Mouse (Mus musculus): ENCODE measurements at regions not wholly inside any gene's neighbourhood (a gene's known extent, or its start where the extent isn't known, plus 50 kb on each side); places are given as distances from the start of the nearest gene placed in this dataset.

DNA sequence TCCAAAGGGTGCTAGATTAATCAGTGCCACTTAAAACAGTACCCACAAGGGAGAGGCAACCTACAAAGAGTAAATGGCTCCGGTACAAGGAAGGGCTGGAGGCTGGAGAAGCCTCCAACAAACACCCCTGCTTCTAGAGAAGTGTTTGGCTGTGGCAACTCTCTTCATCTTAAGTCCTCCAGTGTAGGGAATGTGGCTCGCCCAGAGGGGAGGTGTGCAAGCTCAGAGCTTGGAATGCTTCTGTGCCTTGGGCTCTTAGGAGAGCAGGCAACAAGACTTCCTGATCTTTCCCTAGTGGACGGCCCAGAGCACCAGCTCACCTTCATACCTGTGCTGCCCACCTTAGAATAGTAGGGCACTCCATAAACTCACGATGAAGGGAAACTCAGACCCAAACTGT is 92.4 kb downstream of the Fam53a start:
- no peak for TF ChIP-seq SRF (IDR thresholded peaks at IDR 0.05; ENCODE audit: control insufficient read depth, insufficient read length, low read depth)
- no peak for TF ChIP-seq CEBPB (IDR thresholded peaks at IDR 0.05; ENCODE audit: insufficient read depth, poor library complexity, severe bottlenecking)
- TF ChIP-seq E2F4 (IDR thresholded peaks at IDR 0.05; ENCODE audit: insufficient read depth): no peak
- no peak for TF ChIP-seq USF1 (IDR thresholded peaks at IDR 0.05; ENCODE audit: low read depth)
- no peak for TF ChIP-seq MAX (IDR thresholded peaks at IDR 0.05; ENCODE audit: low read depth)
- TF ChIP-seq MYOG (IDR thresholded peaks at IDR 0.05; ENCODE audit: control insufficient read depth in 1 of 3, insufficient read depth in 1 of 3, insufficient read length in 2 of 3, low read depth in 2 of 3): no peak
- no peaks in the 10 kb centered on the region for H3K79me2 ChIP-seq (ENCODE audit: control insufficient read depth, insufficient read depth)
- no peak overlapping the region for H3K4me3 ChIP-seq
- no peaks in the 10 kb centered on the region for H3K36me3 ChIP-seq (ENCODE audit: control insufficient read depth, insufficient read depth)
- no peak overlapping the region for H3K4me2 ChIP-seq (ENCODE audit: low read depth)
- H3ac ChIP-seq (ENCODE audit: control insufficient read depth, insufficient read length): no peak overlapping the region
- H3K27me3 ChIP-seq (ENCODE audit: control insufficient read depth, insufficient read depth, insufficient read length): peaks cover 87% of the 10 kb centered on the region

DNA sequence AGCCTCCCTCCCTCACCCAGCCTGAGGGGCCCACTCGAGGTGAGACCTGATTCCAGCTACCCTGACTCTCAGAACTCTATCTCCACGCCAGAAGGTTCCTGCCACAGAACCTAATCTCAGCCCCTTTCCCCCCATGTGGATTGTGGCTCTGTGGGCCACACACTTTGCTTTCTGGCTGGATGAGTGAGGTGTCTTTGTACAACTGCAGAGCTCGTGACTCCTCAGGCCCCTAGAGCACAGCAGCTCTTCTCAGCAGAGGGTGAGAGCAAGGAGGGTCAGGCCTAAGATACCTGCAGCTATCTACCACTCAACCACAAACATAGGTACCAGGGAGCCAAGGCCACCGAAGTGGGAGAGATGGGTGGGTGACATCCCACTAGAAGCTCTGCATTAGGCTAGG is 93.2 kb downstream of the Fam53a start:
- peaks cover 84% of the 10 kb centered on the region for H3K27me3 ChIP-seq (ENCODE audit: control insufficient read depth, insufficient read depth, insufficient read length)
- no peak overlapping the region for H3K4me3 ChIP-seq
- H3ac ChIP-seq (ENCODE audit: control insufficient read depth, insufficient read length): no peak overlapping the region
- H3K79me2 ChIP-seq (ENCODE audit: control insufficient read depth, insufficient read depth): no peaks in the 10 kb centered on the region
- H3K4me2 ChIP-seq (ENCODE audit: low read depth): no peak overlapping the region
- TF ChIP-seq CEBPB (IDR thresholded peaks at IDR 0.05; ENCODE audit: insufficient read depth, poor library complexity, severe bottlenecking) (no peak), POLR2A (IDR thresholded peaks at IDR 0.05; ENCODE audit: insufficient read length, low read depth) (no peak), REST (IDR thresholded peaks at IDR 0.05; ENCODE audit: insufficient read depth, insufficient read length) (no peak), USF1 (IDR thresholded peaks at IDR 0.05; ENCODE audit: low read depth) (no peak), MYOD1 (IDR thresholded peaks at IDR 0.05; ENCODE audit: control insufficient read depth in 1 of 3, insufficient read length in 2 of 3, low read depth in 2 of 3) (no peak), TCF3 (IDR thresholded peaks at IDR 0.05; ENCODE audit: insufficient read length, low read depth) (no peak), MYOG (IDR thresholded peaks at IDR 0.05; ENCODE audit: control insufficient read depth in 1 of 3, insufficient read depth in 1 of 3, insufficient read length in 2 of 3, low read depth in 2 of 3) (no peak), TCF12 (IDR thresholded peaks at IDR 0.05; ENCODE audit: insufficient read depth, poor library complexity, severe bottlenecking) (no peak), POLR2AphosphoS2 (IDR thresholded peaks at IDR 0.05; ENCODE audit: insufficient read length, low read depth) (no peak), MAX (IDR thresholded peaks at IDR 0.05; ENCODE audit: low read depth) (no peak), SRF (IDR thresholded peaks at IDR 0.05; ENCODE audit: control insufficient read depth, insufficient read length, low read depth) (no peak), E2F4 (IDR thresholded peaks at IDR 0.05; ENCODE audit: insufficient read depth) (no peak)
- no peaks in the 10 kb centered on the region for H3K36me3 ChIP-seq (ENCODE audit: control insufficient read depth, insufficient read depth)

DNA sequence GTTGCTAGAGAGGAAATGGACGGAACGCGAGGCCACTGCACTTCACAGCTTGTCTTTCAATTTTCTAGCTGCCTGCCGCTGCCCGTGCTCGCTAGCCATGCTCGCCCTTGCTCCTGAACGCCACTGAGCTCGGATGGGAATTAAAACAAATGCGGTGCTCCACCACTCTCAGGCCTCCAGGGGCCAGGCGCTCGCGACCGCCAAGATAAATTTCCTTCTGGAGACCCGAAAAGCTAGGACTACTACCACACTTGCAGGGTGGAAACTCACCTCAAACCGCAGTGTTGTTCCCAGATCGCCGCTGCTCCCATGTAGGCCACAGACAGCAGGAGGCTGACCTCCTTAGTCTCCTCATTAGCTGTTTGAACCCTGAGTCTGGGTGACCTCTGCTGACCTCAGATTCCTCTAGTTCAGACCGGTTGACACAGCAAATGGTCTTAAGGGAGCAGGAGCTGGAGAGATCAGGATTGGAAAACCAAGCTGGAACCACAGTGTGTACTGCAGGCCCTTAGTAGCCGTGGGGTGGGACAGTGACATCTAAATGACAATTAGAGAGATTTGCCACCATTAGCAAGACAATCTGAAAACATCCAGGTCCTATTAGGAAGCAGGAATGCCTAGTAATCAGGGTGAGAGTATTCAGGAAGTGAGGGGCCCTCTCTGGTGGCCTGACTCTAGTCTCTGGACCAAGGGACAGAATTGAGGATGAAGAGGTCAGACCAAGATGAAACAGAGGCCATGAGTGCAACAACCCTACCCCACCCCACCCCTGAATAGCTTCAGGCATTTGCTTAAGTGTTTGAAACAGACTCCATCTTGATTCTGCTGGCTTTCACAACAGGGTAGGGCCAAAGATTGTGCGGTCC is 94.1 kb downstream of the Fam53a start:
- TF ChIP-seq POLR2AphosphoS2 (IDR thresholded peaks at IDR 0.05; ENCODE audit: insufficient read length, low read depth) (no peak), E2F4 (IDR thresholded peaks at IDR 0.05; ENCODE audit: insufficient read depth) (no peak), POLR2A (IDR thresholded peaks at IDR 0.05; ENCODE audit: insufficient read length, low read depth) (no peak)

DNA sequence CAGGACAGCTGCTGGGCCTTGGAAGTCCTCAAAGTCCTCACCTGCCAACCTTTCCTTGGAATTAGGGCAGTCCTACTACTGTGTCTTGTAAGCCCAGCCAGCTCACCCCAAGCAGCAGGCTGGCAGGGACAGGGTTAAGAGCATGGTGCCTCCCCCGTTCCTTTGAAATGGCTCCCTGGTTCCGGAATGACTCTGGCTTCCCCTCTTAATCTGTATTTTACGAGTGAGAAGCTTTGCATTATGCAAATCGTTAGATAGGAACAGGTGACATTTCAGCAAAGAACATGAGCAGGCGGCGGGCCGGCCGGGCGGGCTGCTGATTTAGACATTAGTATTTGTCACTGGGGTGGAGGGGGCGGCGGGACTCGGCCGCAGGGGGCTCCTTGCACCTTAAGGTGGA is 95.1 kb downstream of the Fam53a start:
- H3K4me3 ChIP-seq: no peak overlapping the region
- no peaks in the 10 kb centered on the region for H3K36me3 ChIP-seq (ENCODE audit: control insufficient read depth, insufficient read depth)
- H3K4me2 ChIP-seq (ENCODE audit: low read depth): no peak overlapping the region
- TF ChIP-seq E2F4 (IDR thresholded peaks at IDR 0.05; ENCODE audit: insufficient read depth) (no peak), SRF (IDR thresholded peaks at IDR 0.05; ENCODE audit: control insufficient read depth, insufficient read length, low read depth) (no peak), POLR2A (IDR thresholded peaks at IDR 0.05; ENCODE audit: insufficient read length, low read depth) (no peak), TCF3 (IDR thresholded peaks at IDR 0.05; ENCODE audit: insufficient read length, low read depth) (no peak)
- H3ac ChIP-seq (ENCODE audit: control insufficient read depth, insufficient read length): no peak overlapping the region
- no peaks in the 10 kb centered on the region for H3K79me2 ChIP-seq (ENCODE audit: control insufficient read depth, insufficient read depth)
- H3K27me3 ChIP-seq (ENCODE audit: control insufficient read depth, insufficient read depth, insufficient read length): peaks cover 76% of the 10 kb centered on the region

More for the DNA sequence above, 94.1 kb downstream of the Fam53a start:
- Histone ChIP-seq H3K4me3 (no peak overlapping the region), H3ac (ENCODE audit: control insufficient read depth, insufficient read length) (no peak overlapping the region), H3K27me3 (ENCODE audit: control insufficient read depth, insufficient read depth, insufficient read length) (peaks cover 77% of the 10 kb centered on the region), H3K36me3 (ENCODE audit: control insufficient read depth, insufficient read depth) (no peaks in the 10 kb centered on the region), H3K4me2 (ENCODE audit: low read depth) (no peak overlapping the region), H3K79me2 (ENCODE audit: control insufficient read depth, insufficient read depth) (no peaks in the 10 kb centered on the region)

DNA sequence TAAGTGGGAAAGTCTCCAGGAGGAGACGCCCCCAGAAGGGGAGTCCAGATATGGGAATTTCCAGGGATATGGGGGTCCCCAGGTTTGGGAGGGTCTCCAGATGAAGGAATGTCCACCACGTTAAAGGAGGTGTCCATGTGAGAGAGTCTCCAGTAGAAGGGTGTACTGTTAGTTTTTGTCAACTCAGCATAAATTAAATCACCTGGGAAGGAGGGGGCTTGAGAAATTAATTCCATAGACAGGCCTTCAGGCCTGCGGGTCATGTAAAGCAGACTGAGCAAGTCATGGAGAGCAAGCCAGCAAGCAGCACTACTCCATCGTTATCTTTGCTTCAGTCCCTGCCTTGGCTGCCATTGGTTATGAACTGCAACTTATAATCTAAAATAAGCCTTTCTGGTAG is 96.2 kb downstream of the Fam53a start:
- TF ChIP-seq CEBPB (IDR thresholded peaks at IDR 0.05; ENCODE audit: insufficient read depth, poor library complexity, severe bottlenecking): no peak
- TF ChIP-seq SRF (IDR thresholded peaks at IDR 0.05; ENCODE audit: control insufficient read depth, insufficient read length, low read depth): no peak
- no peak for TF ChIP-seq MAX (IDR thresholded peaks at IDR 0.05; ENCODE audit: low read depth)
- no peak for TF ChIP-seq POLR2A (IDR thresholded peaks at IDR 0.05; ENCODE audit: insufficient read length, low read depth)
- H3K79me2 ChIP-seq (ENCODE audit: control insufficient read depth, insufficient read depth): no peaks in the 10 kb centered on the region
- H3K36me3 ChIP-seq (ENCODE audit: control insufficient read depth, insufficient read depth): no peaks in the 10 kb centered on the region
- H3K27me3 ChIP-seq (ENCODE audit: control insufficient read depth, insufficient read depth, insufficient read length): peaks cover 78% of the 10 kb centered on the region
- no peak overlapping the region for H3ac ChIP-seq (ENCODE audit: control insufficient read depth, insufficient read length)
- no peak overlapping the region for H3K4me2 ChIP-seq (ENCODE audit: low read depth)
- no peak overlapping the region for H3K4me3 ChIP-seq
